Mouse (Mus musculus): ENCODE measurements at regions not wholly inside any gene's neighbourhood (a gene's known extent, or its start where the extent isn't known, plus 50 kb on each side); places are given as distances from the start of the nearest gene placed in this dataset.
A peak's percentile ranks its signal among the peaks of the same experiment; 100 is the strongest.
"Not testable (repeated sequence)": the region's sequence is repeated elsewhere in the genome, so short reads cannot be mapped to it uniquely, and the experiment has no call there.

DNA sequence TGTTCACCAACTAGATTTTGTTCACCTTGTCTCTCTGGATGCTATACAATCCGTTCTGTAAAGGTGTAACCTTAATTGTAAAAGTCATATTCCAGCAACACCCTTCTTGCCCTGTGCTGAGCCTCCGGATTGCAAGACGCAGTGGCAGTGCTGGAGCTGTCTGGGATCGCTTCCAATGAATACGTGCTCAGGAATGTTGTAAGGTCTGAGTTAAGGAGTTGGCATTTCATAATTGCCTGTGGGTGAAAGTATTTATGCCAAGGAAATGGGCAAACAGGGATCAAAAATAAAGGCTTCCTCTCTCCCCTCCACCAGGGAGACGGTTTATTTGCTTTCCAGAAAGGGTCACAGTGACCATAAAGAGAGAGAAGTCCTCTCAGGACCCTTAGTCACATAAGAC, 93.3 kb downstream of the Apob start:
- no peak for DNase-seq (ENCODE audit: low spot score)

- no peak for DNase-seq (ENCODE audit: low spot score)
Measured at GRCm38 (mm10) chr12:8071286-8071685, 93.8 kb downstream of the Apob start.

DNA sequence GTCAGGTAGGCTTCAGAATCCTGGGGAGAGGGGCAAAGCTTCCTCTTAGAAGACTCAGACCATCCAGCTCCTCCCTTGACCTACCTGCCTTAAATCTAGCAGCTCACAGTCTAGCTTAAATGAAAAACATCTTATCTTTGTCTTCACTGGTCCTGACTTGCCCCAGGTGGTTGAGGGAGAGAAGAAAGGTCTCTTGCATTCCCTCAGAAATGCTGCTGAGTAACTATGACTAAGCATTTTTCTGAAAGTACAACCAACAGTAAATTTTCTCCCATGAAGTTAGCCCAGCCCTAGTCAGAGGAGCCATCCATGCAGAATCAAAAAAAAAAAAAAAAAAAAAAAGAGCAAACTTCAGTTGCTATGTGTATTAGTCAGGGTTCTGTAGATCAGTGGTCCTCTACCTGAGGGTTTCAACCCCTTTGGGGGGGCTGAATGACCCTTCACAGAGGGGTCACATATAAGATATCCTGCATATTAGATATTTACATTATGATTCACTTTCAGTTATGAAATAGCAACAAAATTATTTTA, 98.6 kb downstream of the Apob start:
- no peak for DNase-seq (ENCODE audit: low spot score)

DNA sequence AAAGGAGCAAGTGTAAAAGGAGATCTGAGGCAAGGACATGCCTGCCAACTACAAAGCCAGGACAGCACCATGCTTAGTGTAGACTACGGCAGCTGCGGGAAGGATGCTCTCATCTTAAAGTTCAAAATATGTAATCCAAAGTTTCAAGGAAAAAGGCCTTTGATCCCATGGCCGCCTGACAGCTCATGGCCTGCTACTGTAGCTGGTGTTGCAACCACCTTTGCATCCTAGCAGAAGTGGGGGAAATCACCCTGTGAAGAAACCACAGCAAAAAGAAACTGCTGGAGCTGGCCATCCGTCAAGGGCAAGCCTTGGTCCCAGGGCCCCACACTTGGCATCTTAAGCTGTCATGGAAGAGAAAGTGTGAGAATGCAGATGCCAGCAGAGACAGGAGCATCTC, 99.9 kb downstream of the Apob start:
- DNase-seq (ENCODE audit: low spot score) = no peak

- no peak for DNase-seq (ENCODE audit: low spot score)
Measured at GRCm38 (mm10) chr12:8078046-8078445, 100.6 kb downstream of the Apob start.

DNA sequence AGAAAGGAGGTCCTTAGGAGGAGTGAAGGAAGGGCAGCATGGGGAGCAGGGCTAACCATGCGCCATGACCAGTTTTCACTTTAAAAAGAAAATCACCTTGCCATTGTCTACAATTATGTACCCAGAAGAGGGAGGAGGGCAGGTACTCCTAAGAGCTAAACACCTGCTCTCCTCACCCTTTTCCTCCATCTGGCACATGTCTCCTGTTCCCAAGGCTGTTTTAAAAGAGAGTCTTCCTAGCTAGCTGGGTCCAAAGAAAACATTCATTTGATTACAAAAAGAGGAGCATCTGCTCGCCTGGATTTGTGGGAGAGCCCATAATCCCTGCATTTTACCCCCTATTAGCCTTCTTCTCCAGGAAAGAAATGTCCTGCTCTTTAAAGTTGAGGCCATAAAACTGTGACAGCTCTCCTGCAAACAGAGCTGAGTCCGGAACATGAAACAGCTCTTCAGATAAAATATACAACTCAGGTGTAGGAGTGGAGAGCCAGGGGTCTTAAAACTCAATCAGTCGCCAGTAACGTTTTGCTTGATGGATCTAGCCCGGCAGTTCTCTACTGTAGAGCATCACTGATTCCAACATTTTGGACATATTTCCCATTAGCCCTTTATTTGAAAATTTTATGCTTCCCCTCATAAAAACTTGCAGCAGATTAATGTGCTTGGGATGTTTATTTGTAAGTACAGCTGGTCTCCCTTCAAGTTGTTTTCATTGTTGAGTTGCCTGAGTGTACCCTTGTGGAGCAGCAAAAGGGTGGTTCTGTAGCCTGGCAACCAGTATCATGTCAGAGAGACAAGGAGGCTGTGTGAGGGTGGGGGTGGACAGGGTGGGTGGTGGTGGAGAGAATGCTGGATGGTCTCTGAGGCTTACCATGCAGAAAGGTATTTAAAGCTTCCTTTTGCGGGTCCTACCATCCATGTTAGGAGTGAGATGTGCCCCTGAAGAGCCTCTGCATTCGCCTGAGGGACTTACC, 105.5 kb downstream of the Apob start:
- no peak for DNase-seq (ENCODE audit: low spot score)

DNA sequence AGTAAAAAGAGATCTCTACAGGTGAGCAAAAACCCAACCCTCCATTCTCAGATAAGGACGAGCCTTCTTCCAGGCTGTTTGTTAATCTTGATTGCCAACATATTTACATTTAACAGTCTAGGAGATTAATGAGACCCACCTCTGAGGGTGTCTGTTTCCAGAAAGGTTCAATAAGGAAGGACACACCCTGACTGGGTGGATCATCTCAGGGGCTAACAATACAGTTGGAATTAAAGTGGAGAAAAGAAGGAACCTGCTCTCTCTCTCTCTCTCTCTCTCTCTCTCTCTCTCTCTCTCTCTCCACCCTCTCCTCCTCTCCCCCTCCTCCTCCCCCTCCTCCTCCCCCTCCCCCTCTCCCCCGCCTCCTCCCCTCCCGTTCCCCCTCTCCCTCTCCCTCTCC, 110.5 kb downstream of the Apob start:
- no peak for DNase-seq (ENCODE audit: low spot score)

DNA sequence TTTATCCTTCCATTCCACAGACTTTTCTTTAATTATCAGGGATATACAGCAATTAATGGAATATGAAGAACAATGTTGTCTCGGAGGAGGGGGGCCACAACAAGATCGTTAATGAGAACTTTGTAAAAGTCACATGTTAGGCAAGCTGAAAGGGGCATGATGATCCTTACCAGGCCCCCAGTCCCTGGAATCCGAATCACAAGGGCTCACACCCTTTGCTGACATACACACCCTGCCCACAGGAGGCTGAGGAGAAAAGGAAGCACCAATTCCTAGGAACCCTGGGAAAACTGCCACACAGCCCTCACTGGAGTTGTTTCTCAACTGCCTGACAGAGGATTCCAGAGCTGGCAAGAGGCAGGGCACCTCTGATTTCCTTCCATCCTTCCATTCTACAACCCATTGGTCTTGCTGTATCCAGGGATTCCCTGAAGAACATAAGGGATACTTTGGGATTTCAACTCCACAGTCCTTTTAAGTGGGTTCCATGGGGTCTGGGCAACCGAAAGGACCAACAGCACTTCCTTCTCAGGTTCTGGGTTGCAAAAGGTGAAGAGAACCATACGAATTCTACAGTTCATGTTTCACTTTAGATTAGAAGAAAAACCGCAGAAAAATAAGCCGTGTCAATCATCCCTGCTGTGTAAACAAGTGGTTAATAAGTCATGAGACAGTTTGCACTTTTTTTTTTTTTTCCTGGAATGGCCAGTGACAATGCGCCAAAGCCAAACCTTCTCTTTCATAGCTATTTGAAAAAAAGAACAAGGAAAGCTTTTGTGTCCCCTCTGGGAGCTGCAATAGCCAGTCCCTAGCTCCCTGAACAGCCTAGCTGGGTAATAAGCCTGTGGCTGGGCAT, 112.2 kb downstream of the Apob start:
- DNase-seq (ENCODE audit: low spot score) = no peak

- DNase-seq (ENCODE audit: low spot score) = no peak
Measured at GRCm38 (mm10) chr12:8090279-8090626, 112.8 kb downstream of the Apob start.

DNA sequence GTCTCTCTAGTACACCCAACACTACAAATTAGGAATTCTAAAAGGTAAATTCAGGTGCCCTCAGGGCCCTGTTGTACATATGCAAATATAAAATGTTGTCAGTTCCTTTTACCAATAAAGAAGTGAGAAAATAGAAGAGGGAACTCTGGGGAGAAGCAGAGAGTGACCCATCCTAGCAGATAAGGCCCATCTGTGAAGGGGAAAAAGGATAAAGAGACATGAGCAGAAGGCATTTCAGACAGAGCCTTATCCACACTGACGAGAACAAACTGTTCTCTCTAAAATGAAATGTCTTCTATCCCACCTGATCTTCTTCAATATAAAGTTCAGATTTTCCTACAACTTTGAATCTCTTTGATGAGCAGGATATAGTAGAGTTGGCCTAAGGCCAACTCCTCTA, 114.5 kb upstream of the Ldah start:
- DNase-seq (ENCODE audit: low spot score) = no peak

DNA sequence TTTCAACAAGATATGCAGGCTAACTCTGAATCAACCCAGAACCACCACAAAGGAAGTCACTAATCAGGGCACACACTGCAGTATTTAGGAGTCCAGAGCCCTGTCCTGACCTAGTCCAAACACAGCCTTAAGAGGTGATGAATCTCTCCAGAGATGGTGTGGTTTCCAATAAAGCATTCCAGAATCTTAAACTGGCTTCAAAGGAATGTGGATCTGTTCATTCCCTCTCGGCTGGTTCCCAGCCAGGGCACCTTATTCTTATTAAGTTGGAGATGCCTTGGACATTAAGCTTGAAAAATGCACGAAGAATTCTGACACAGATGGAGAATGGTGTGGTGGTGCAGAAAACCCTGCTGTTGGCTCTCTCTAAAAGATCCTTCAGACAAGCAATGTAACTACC, 112.0 kb upstream of the Ldah start:
- no peak for DNase-seq (ENCODE audit: low spot score)

DNA sequence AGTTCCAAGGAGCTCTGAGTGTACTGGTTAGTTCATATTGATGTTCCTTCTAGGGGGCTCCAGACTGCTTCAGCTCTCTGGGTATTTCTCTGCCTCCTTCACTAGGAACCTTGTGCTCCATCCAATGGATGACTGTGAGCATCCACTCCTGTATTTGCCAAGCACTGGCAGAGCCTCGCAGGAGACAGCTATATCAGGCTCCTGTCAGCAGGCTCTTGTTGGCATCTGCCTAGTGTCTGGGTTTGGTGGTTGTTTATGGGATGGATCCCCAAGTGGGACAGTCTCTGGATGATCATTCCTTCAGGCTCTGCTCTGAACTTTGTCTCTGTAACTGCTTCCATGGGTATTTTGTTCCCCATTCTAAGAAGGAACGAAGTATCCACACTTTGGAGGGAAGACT, 109.5 kb upstream of the Ldah start:
- DNase-seq (ENCODE audit: low spot score) = not testable (repeated sequence)

- DNase-seq (ENCODE audit: low spot score) = no peak
Measured at GRCm38 (mm10) chr12:8099114-8099513, 108.8 kb upstream of the Ldah start.

DNA sequence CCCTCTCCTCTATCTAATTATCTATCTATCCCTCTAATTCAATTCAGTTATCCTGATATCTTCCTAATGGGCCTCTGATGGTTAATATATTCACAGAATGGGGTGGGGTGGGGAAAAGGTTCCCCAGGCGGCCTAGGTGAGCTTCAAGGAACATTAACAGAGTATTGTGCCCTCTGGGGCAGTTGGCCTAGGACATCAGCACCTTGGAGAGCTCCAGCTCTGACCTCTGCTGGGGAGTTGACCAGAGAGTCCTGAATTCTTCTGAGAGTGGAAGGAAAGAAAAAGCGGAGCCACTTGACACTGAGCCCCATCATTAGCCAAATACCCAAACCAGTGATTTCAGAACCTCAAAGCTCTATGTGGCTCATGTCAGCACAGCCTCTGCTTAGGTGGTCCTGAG, 108.1 kb upstream of the Ldah start:
- DNase-seq (ENCODE audit: low spot score) = peak; percentile 71

- DNase-seq (ENCODE audit: low spot score) = no peak
Measured at GRCm38 (mm10) chr12:8101837-8102236, 106.1 kb upstream of the Ldah start.

DNA sequence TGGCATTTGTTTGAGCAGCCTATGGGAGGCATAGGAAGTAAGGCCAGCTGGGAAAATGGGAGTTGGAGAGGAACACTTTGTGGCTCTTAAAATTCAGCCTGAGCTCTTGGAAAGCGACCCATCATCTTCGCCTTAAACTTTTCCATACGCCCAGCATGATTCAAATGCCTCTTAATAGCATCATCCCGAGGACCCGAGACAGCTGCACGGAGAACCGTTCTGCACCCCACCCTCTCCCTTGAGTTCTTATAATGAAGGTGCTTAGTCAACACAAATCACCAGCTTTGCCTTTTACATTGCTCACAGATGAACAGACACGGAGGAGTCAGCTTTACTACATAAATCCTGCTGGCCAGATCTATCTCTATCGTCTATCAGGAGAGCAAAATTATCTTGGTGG, 104.6 kb upstream of the Ldah start:
- no peak for DNase-seq (ENCODE audit: low spot score)

DNA sequence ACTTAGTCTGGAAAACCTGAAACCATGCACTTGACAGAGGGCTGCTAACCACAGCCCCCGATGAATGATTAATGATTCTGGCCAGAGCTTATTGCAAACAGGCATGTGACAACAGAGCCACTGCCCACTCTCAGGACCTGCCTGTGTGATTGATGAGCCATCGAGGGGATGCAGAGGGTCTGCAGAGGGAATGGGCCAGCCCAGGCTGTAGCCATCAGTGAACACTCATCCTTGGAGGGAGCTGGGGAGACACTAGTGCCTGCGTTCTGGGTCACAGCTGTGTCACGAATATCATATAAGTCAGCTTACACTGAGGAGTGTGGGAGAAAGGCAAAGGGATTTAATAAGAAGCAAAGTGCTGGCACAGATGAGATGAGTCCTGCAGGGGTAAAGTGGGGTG, 100.8 kb upstream of the Ldah start:
- peak; percentile 12 for DNase-seq (ENCODE audit: low spot score)

GRCm38 (mm10) chr12:8109203-8109770, 98.6 kb upstream of the Ldah start:
- no peak for DNase-seq (ENCODE audit: low spot score)

- DNase-seq (ENCODE audit: low spot score) = no peak
Measured at GRCm38 (mm10) chr12:8109876-8110275, 98.0 kb upstream of the Ldah start.

DNA sequence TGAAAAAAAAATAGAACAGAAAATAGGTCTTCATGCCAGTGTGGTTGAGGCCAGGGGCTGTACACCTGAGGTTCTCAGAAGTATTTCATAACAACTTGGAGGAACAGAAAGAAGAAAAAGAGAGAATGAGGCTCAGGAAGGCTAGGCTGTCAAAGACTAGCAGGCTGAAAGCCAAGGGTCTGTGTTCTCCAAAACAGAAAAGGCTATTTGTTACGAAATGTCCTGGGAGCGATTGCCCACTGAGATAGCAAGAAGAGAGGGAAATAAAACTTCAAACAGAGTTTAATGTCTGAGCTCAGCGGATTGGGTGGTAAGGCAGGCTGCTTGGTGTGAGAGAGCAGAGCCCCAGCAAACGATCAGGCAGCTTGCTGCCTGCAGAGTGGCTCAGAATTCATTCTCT, 97.6 kb upstream of the Ldah start:
- no peak for DNase-seq (ENCODE audit: low spot score)

DNA sequence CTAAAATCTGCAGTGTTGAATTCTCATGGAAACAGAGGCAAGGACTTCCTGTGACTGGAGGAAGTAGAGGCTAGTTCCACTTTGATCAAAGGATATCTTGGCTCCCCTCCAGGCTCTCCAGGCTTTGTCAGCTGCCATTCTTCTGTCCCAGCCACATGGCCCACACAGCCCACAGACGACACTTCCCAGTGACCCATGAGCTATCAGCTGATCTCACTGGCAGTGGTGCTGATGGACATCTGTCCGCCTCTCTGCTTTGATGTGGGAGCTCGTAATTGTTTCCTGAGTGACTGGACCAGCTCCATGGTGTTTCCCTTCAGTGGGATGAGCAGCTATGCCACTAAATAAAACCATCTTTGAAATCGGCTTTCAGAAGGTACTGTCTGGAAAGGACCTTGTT, 96.4 kb upstream of the Ldah start:
- no peak for DNase-seq (ENCODE audit: low spot score)

- DNase-seq (ENCODE audit: low spot score) = no peak
Measured at GRCm38 (mm10) chr12:8155566-8155965, 52.3 kb upstream of the Ldah start.
